Mouse (Mus musculus): ENCODE measurements at regions not wholly inside any gene's neighbourhood (a gene's known extent, or its start where the extent isn't known, plus 50 kb on each side); places are given as distances from the start of the nearest gene placed in this dataset.

DNA sequence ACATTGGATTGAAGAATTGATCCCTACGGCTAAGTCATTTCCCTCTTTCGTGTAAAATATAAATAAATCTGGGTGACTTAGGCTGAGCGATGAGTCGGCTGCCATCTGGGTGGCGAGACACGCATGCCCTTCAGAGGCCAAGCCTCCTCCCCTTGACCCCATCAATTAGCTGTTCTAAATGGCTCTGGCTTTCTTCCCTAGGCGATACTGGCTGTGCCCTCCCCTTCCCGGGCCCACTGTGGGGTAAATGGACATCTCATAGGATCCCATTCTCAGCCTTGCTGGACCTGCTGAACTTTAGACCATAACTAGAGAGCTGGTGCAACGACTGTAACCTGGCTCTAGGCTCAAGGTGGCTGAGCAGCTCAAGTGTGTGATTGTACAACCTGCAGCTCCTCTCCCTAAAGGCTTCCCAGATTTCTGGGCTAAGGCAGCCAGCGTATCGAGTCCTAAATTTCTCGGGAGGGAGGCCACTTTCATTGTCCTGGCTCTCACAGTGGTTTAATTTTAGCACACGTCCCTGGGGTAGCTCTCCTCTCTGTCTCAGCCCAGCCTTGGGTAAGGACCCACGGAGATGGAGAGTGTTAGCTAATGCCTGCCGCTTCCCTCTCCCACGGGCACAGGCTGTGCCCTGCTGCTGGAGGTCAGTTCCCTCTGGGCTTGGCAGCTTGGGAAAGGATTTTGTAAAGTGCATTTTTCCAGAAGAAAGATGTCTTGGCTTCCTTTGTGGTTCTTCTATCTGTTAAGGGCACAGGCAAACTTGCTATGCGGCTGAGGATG lies 80.7 kb upstream of the Zc3h12a start:
- TF ChIP-seq POLR2A (IDR thresholded peaks at IDR 0.05; ENCODE audit: borderline replicate concordance, extremely low read depth, low read depth, low read length) (no peak), CTCF (IDR thresholded peaks at IDR 0.05; ENCODE audit: insufficient read depth, low read length) (no peak)
